Mouse (Mus musculus) limb, embryonic 13.5 days (tissue): ENCODE data around the gene Phkg2. TPM values are rescaled to one million over a fixed set of nuclear protein-coding genes. Genes with fewer than 3 reads are reported as not detected.

Source experiments
- ATAC-seq: fragments of 200-750 bp; cut with Nextera tagmentation; 2 replicates; pipeline ENCODE4 v1.8.0; 2017; ENCODE audit warnings: low read depth, moderate number of reproducible peaks, moderate TSS enrichment; ENCODE audit not compliant: low FRiP score
- H3K27ac ChIP-seq: fragments of 300-500 bp; sonication (generic); 2 replicates; pipeline ENCODE4 v1.5.1; 2015; ENCODE audit warnings: inconsistent platforms, mild to moderate bottlenecking, moderate library complexity
- H3K27me3 ChIP-seq: fragments of 300-500 bp; sonication (generic); 2 replicates; pipeline ENCODE4 v1.6.1; 2015; ENCODE audit warnings: mild to moderate bottlenecking, inconsistent platforms
- H3K36me3 ChIP-seq: fragments of 300-500 bp; sonication (generic); 2 replicates; pipeline ENCODE4 v1.6.1; 2015; ENCODE audit warnings: inconsistent platforms, mild to moderate bottlenecking, moderate library complexity
- H3K4me1 ChIP-seq: fragments of 300-500 bp; sonication (generic); 2 replicates; pipeline ENCODE4 v1.6.1; 2015; ENCODE audit warnings: inconsistent platforms
- H3K4me2 ChIP-seq: fragments of 300-500 bp; sonication (generic); replicated peaks from 2 replicates; pipeline ENCODE4 v1.6.1; 2015; ENCODE audit warnings: inconsistent platforms, mild to moderate bottlenecking, moderate library complexity
- H3K4me3 ChIP-seq: fragments of 300-500 bp; sonication (generic); 2 replicates; pipeline ENCODE4 v1.5.1; 2015; ENCODE audit warnings: moderate library complexity, mild to moderate bottlenecking, inconsistent platforms
- H3K9ac ChIP-seq: fragments of 300-500 bp; sonication (generic); 2 replicates; pipeline ENCODE4 v1.6.1; 2015; ENCODE audit warnings: mild to moderate bottlenecking, inconsistent platforms
- H3K9me3 ChIP-seq: fragments of 300-500 bp; sonication (generic); 2 replicates; pipeline ENCODE4 v1.6.1; 2016; ENCODE audit warnings: inconsistent platforms
- WGBS: fragments of 180-500 bp; shearing (Covaris S2); methylation state at CpG from one replicate; pipeline ENCODE4 v1.1.7; 2015; 5-methylcytosine and 5-hydroxymethylcytosine counted together
- polyA plus RNA-seq: library from polyadenylated mRNA; unstranded; fragments of >200 nt; fragmentation: Nextera tagmentation; extraction: Ambion mirVana; gene quantifications from 2 replicates; pipeline ENCODE4 v1.2.1, GENCODE M21; 2015

The Phkg2 gene
- polyA plus RNA-seq, 1 experiment from 2014 or later: 39.0 TPM

DNA sequence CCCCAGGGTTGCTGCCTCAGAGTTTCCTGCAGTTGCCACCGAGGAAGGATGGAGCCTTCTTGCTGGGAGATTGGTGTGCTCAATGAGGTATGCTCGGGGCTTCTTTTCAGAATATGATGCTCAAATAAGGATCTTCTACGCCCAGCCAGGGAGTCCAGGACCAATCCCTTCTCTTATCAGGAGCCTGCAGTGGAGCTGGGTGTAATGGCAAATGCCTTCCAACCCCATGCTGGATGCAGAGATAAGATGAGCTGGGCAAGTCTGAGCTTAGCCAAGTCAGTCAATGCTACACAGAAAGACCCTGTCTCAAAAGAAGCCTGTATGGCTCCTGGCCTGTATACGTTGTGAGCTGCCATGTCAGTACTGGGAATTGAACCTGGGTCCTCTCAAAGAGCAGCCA, 53.3 kb downstream of the Phkg2 start:
- H3K36me3 ChIP-seq: no peaks in the 10 kb centered on the region

DNA sequence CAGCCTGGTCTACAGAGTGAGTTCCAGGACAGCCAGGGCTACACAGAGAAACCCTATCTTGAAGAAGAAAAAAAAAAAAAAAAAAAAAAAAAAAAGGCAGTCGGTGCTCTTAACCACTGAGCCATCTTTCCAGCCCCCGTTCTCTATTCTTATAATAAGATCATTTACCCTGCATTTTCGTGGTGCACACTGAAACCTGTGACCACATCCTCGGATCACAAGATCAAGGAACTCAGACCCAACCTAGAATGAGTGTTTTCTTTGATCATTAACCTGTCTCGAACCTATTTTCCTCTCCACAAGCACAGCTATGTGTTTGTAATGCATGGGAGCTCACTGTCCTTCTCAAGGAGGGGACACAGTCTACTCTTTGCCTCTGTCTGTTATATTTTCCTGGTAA, 55.5 kb downstream of the Phkg2 start:
- no peak for ATAC-seq
- Histone ChIP-seq H3K4me3 (no peak overlapping the region), H3K36me3 (no peaks in the 10 kb centered on the region), H3K4me2 (no peak overlapping the region), H3K27me3 (no peaks in the 10 kb centered on the region), H3K4me1 (no peaks in the 10 kb centered on the region), H3K9me3 (no peaks in the 10 kb centered on the region), H3K9ac (no peak overlapping the region), H3K27ac (no peak overlapping the region)
- 86% methylated on average over 5 of the region's 5 CpGs for WGBS

More for the DNA sequence above, 53.3 kb downstream of the Phkg2 start:
- no peaks in the 10 kb centered on the region for H3K27me3 ChIP-seq
- H3K27ac ChIP-seq: no peak overlapping the region
- no peak overlapping the region for H3K4me2 ChIP-seq
- no peak for ATAC-seq
- no peak overlapping the region for H3K9ac ChIP-seq
- 89% methylated on average over 4 of the region's 4 CpGs for WGBS
- H3K4me3 ChIP-seq: no peak overlapping the region
- no peaks in the 10 kb centered on the region for H3K9me3 ChIP-seq
- H3K4me1 ChIP-seq: no peaks in the 10 kb centered on the region

DNA sequence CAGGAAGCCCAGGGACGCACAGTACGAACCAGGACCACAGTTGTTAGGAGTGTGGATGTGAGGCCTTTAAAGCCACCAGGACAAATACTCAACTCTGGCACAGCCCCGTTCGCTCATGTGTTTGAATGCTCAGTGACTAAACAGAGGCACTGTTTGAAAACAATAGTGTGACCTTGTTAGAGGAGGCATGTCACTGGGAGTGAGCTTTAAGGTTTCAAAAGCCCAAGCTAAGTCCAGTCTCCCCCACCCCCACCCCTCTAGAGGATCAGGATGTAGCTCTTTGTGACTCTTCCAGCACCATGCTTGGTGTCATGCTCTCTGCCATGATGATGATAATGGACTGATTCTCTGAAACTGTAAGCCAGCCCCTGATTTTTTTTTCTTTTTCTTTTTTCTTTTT, 58.3 kb downstream of the Phkg2 start:
- no peak overlapping the region for H3K4me3 ChIP-seq
- no peak overlapping the region for H3K9ac ChIP-seq
- H3K4me2 ChIP-seq: no peak overlapping the region
- no peak for ATAC-seq
- no peaks in the 10 kb centered on the region for H3K4me1 ChIP-seq
- 92% methylated on average over 4 of the region's 4 CpGs for WGBS
- H3K36me3 ChIP-seq: no peaks in the 10 kb centered on the region
- H3K27ac ChIP-seq: no peak overlapping the region
- no peaks in the 10 kb centered on the region for H3K9me3 ChIP-seq
- H3K27me3 ChIP-seq: no peaks in the 10 kb centered on the region

Other genes with a start within 250 kb of the Phkg2 start
- 19.8 and 20.6 TPM in 2 replicates for gene Zfp768, start 227.8 kb upstream of the Phkg2 start, polyA plus RNA-seq
- gene Zfp747, start 197.3 kb upstream of the Phkg2 start, polyA plus RNA-seq: 8.7 and 9.2 TPM in 2 replicates
- 5.9 and 6.8 TPM in 2 replicates for gene 9130019O22Rik, start 186.2 kb upstream of the Phkg2 start, polyA plus RNA-seq
- 7.6 and 7.9 TPM in 2 replicates for gene E430018J23Rik, start 179.7 kb upstream of the Phkg2 start, polyA plus RNA-seq
- gene Zfp764, start 166.5 kb upstream of the Phkg2 start, polyA plus RNA-seq: 8.1 and 8.4 TPM in 2 replicates
- 27.4 and 28.8 TPM in 2 replicates for gene Zfp688, start 151.3 kb upstream of the Phkg2 start, polyA plus RNA-seq
- gene Zfp689, start 124.2 kb upstream of the Phkg2 start, polyA plus RNA-seq: 12.2 and 13.9 TPM in 2 replicates
- gene Prr14, start 113.7 kb upstream of the Phkg2 start, polyA plus RNA-seq: 37.6 and 42.3 TPM in 2 replicates
- 15.0 and 15.3 TPM in 2 replicates for gene Fbrs, start 94.1 kb upstream of the Phkg2 start, polyA plus RNA-seq
- 48.3 and 49.7 TPM in 2 replicates for gene Srcap, start 61.4 kb upstream of the Phkg2 start, polyA plus RNA-seq
- 18.3 and 18.9 TPM in 2 replicates for gene Gm42715, start 53.8 kb upstream of the Phkg2 start, polyA plus RNA-seq
- 6.4 and 8.8 TPM in 2 replicates for gene Tmem265, start 11.9 kb upstream of the Phkg2 start, polyA plus RNA-seq
- 9.2 and 9.6 TPM in 2 replicates for gene Ccdc189, start 15.3 kb downstream of the Phkg2 start, polyA plus RNA-seq
- 51.6 and 54.9 TPM in 2 replicates for gene Rnf40, start 15.4 kb downstream of the Phkg2 start, polyA plus RNA-seq
- 16.2 and 19.2 TPM in 2 replicates for gene Zfp629, start 42.5 kb downstream of the Phkg2 start, polyA plus RNA-seq
- 82.3 and 85.8 TPM in 2 replicates for gene Bcl7c, start 135.6 kb downstream of the Phkg2 start, polyA plus RNA-seq
- 28.3 and 31.6 TPM in 2 replicates for gene Ctf1, start 139.4 kb downstream of the Phkg2 start, polyA plus RNA-seq
- 0.46 and 0.50 TPM in 2 replicates for gene Ctf2, start 158.8 kb downstream of the Phkg2 start, polyA plus RNA-seq
- 6.7 TPM in 2 replicates for gene Fbxl19, start 171.2 kb downstream of the Phkg2 start, polyA plus RNA-seq
- 20.1 and 20.8 TPM in 2 replicates for gene Orai3, start 196.5 kb downstream of the Phkg2 start, polyA plus RNA-seq
- gene Setd1a, start 203.3 kb downstream of the Phkg2 start, polyA plus RNA-seq: 28.1 and 30.8 TPM in 2 replicates
- gene Gm49388, start 212.3 kb downstream of the Phkg2 start, polyA plus RNA-seq: not detected in 2 replicates
- gene Hsd3b7, start 227.3 kb downstream of the Phkg2 start, polyA plus RNA-seq: 11.2 and 11.3 TPM in 2 replicates